Mouse (Mus musculus) CD8-positive naive resting alpha-beta T cell, adult 2 months (primary cell): ENCODE measurements around the gene Kcnb1.

ENCODE experiments used
- DNase-seq, 2 experiments: peaks; one replicate each; pipeline ENCODE4 v3.0.0; 2022; ENCODE audit warnings: low read depth in 2 of 2, low spot score in 2 of 2

The Kcnb1 gene

GRCm38 (mm10) chr2:167190076-167190399 lies at the start of gene Kcnb1:
Gene Kcnb1, minus strand, starts transcription at chr2:167190155.
- DNase-seq, result peak; percentile 8 to 9

GRCm38 (mm10) chr2:167239262-167239661 lies 49.3 kb upstream of the Kcnb1 start:
- no peak for DNase-seq

- no peak for DNase-seq
Measured at GRCm38 (mm10) chr2:167237224-167237623, 47.3 kb upstream of the Kcnb1 start.

- no peak for DNase-seq
Measured at GRCm38 (mm10) chr2:167236174-167236573, 46.2 kb upstream of the Kcnb1 start.

- no peak for DNase-seq
Measured at GRCm38 (mm10) chr2:167235338-167236018, 45.5 kb upstream of the Kcnb1 start.

- no peak for DNase-seq
Measured at GRCm38 (mm10) chr2:167233771-167234170, 43.8 kb upstream of the Kcnb1 start.

- no peak for DNase-seq
Measured at GRCm38 (mm10) chr2:167233009-167233335, 43.0 kb upstream of the Kcnb1 start.

GRCm38 (mm10) chr2:167232132-167233008 lies 42.4 kb upstream of the Kcnb1 start:
- DNase-seq, result no peak

- DNase-seq, result no peak
Measured at GRCm38 (mm10) chr2:167230554-167230953, 40.6 kb upstream of the Kcnb1 start.

GRCm38 (mm10) chr2:167224937-167225336 lies 35.0 kb upstream of the Kcnb1 start:
- DNase-seq, result no peak

GRCm38 (mm10) chr2:167224194-167224593 lies 34.2 kb upstream of the Kcnb1 start:
- no peak for DNase-seq

GRCm38 (mm10) chr2:167222152-167222551 lies 32.2 kb upstream of the Kcnb1 start:
- peak in 1 of 2 experiments; percentile 5 for DNase-seq

GRCm38 (mm10) chr2:167221159-167221845 lies 31.3 kb upstream of the Kcnb1 start:
- no peak for DNase-seq

- no peak for DNase-seq
Measured at GRCm38 (mm10) chr2:167220736-167221135, 30.8 kb upstream of the Kcnb1 start.

GRCm38 (mm10) chr2:167219154-167219775 lies 29.3 kb upstream of the Kcnb1 start:
- DNase-seq, result peak; percentile 34 to 46

- no peak for DNase-seq
Measured at GRCm38 (mm10) chr2:167213666-167214065, 23.7 kb upstream of the Kcnb1 start.

- DNase-seq, result no peak
Measured at GRCm38 (mm10) chr2:167213076-167213475, 23.1 kb upstream of the Kcnb1 start.

- no peak for DNase-seq
Measured at GRCm38 (mm10) chr2:167212551-167212950, 22.6 kb upstream of the Kcnb1 start.

- DNase-seq, result no peak
Measured at GRCm38 (mm10) chr2:167212089-167212488, 22.1 kb upstream of the Kcnb1 start.

GRCm38 (mm10) chr2:167209900-167210299 lies 19.9 kb upstream of the Kcnb1 start:
- DNase-seq, result no peak

GRCm38 (mm10) chr2:167208984-167209383 lies 19.0 kb upstream of the Kcnb1 start:
- no peak for DNase-seq
